Mouse (Mus musculus) erythroblast, embryonic 14.5 days (primary cell): ENCODE measurements around the gene Zfp536. TPM values are rescaled to one million over a fixed set of nuclear protein-coding genes. Genes with fewer than 3 reads are reported as not detected.
"Not testable (repeated sequence)": the region's sequence is repeated elsewhere in the genome, so short reads cannot be mapped to it uniquely, and the experiment has no call there.

ENCODE experiments used
- H3K27me3 ChIP-seq: 2 replicates; pipeline ENCODE4 v1.6.1; 2012; ENCODE audit warnings: inconsistent platforms; ENCODE audit not compliant: control insufficient read depth
- H3K36me3 ChIP-seq: 2 replicates; pipeline ENCODE4 v1.6.1; 2012; ENCODE audit warnings: mild to moderate bottlenecking, inconsistent platforms; ENCODE audit not compliant: control insufficient read depth
- H3K4me1 ChIP-seq: 2 replicates; pipeline ENCODE4 v1.6.1; 2012; ENCODE audit warnings: inconsistent platforms; ENCODE audit not compliant: control insufficient read depth
- H3K4me3 ChIP-seq: replicated peaks from 2 replicates; pipeline ENCODE3; 2012; ENCODE audit warnings: moderate library complexity, mild to moderate bottlenecking, inconsistent platforms
- H3K9me3 ChIP-seq: 2 replicates; pipeline ENCODE4 v1.6.1; 2012; ENCODE audit warnings: low read length, inconsistent platforms, mixed read lengths; ENCODE audit not compliant: control insufficient read depth
- GATA1 ChIP-seq: IDR thresholded peaks from 2 replicates; pipeline ENCODE4 v1.6.1; 2012; ENCODE audit warnings: low read length, inconsistent platforms, mixed read lengths
- TAL1 ChIP-seq: IDR thresholded peaks from 3 replicates; pipeline ENCODE4 v1.6.1; 2012; ENCODE audit warnings: low read length, inconsistent platforms, mixed read lengths
- polyA plus RNA-seq: library from polyadenylated mRNA; stranded (reverse); fragments of >175 nt; gene quantifications from 2 replicates; pipeline ENCODE4 v1.2.3, GENCODE M21; 2012

Gene Zfp536
- polyA plus RNA-seq, 1 experiment, result not detected

GRCm38 (mm10) chr7:37624759-37625340 is 148.6 kb downstream of the Zfp536 start:
- Histone ChIP-seq H3K4me3 (no peak overlapping the region), H3K36me3 (no peaks in the 10 kb centered on the region), H3K27me3 (peaks cover 19% of the 10 kb centered on the region), H3K4me1 (no peaks in the 10 kb centered on the region), H3K9me3 (no peaks in the 10 kb centered on the region)
- TF ChIP-seq TAL1, result no peak
- no peak for TF ChIP-seq GATA1

DNA sequence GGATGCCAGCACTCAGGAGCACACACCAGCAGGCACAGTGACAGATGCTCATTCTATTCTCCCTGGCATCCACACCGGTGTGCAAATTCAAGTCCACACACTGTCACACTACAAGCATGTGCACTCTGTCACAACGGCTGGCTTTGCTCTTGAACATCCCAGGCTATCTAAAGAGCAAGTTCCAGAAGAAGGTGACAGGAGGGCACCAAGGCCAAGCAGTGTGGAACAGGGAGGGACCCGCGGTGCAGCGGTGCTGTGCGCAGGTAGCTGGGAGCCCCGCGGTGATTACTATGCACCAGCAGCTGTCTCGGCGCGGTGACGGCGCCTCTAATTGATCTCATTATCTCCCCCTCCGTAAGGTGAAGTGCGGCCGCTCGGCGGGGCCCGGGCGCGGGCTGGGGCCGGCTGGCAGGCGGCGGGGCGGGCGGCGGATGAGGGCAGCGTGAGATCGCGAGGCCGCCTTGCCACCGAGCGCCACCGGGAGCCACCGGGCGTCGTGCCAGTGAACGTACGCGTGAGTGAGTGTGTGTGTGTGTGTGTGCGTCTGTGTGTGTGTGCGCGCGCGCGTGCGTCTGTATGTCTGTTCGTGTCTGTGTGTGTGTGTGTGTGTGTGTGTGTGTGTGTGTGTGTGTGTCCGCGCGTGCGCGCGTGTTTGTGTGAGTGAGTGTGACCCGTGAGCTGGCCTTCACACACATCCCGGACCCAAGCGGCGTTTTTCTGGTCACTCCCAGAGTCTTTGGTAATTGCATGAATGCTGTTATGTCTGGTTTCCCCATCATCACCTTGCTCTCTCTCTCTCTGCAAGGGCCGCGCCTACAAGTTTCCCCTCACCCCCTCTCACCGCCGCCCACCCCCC is 149.3 kb downstream of the Zfp536 start:
- Histone ChIP-seq H3K4me3 (no peak overlapping the region), H3K4me1 (no peaks in the 10 kb centered on the region), H3K9me3 (no peaks in the 10 kb centered on the region), H3K27me3 (peaks cover 19% of the 10 kb centered on the region), H3K36me3 (no peaks in the 10 kb centered on the region)
- TF ChIP-seq TAL1, result no peak
- TF ChIP-seq GATA1, result no peak

GRCm38 (mm10) chr7:37619254-37619653 is 154.2 kb downstream of the Zfp536 start:
- H3K4me3 ChIP-seq, result no peak overlapping the region
- H3K4me1 ChIP-seq, result no peaks in the 10 kb centered on the region
- TF ChIP-seq GATA1, result no peak
- TF ChIP-seq TAL1, result no peak
- H3K27me3 ChIP-seq, result peaks cover 9% of the 10 kb centered on the region
- no peaks in the 10 kb centered on the region for H3K36me3 ChIP-seq
- no peaks in the 10 kb centered on the region; the same call in 1 of the 2 replicates for H3K9me3 ChIP-seq

GRCm38 (mm10) chr7:37617880-37618279 is 155.6 kb downstream of the Zfp536 start:
- no peaks in the 10 kb centered on the region for H3K27me3 ChIP-seq
- no peaks in the 10 kb centered on the region; the same call in 1 of the 2 replicates for H3K9me3 ChIP-seq
- H3K36me3 ChIP-seq, result no peaks in the 10 kb centered on the region
- H3K4me1 ChIP-seq, result no peaks in the 10 kb centered on the region
- no peak for TF ChIP-seq TAL1
- TF ChIP-seq GATA1, result no peak
- no peak overlapping the region for H3K4me3 ChIP-seq

GRCm38 (mm10) chr7:37615932-37616331 is 157.5 kb downstream of the Zfp536 start:
- Histone ChIP-seq H3K4me1 (no peaks in the 10 kb centered on the region), H3K4me3 (no peak overlapping the region), H3K27me3 (no peaks in the 10 kb centered on the region), H3K9me3 (no peaks in the 10 kb centered on the region; the same call in 1 of the 2 replicates), H3K36me3 (no peaks in the 10 kb centered on the region)
- TF ChIP-seq TAL1, result no peak
- no peak for TF ChIP-seq GATA1

- TF ChIP-seq TAL1, result no peak
- Histone ChIP-seq H3K4me1 (no peaks in the 10 kb centered on the region), H3K9me3 (no peaks in the 10 kb centered on the region; the same call in 1 of the 2 replicates), H3K36me3 (no peaks in the 10 kb centered on the region), H3K27me3 (no peaks in the 10 kb centered on the region), H3K4me3 (no peak overlapping the region)
Measured at GRCm38 (mm10) chr7:37614381-37614780, 159.1 kb downstream of the Zfp536 start.

GRCm38 (mm10) chr7:37608556-37608955 is 164.9 kb downstream of the Zfp536 start:
- Histone ChIP-seq H3K27me3 (no peaks in the 10 kb centered on the region), H3K4me1 (no peaks in the 10 kb centered on the region), H3K9me3 (peaks cover 3% of the 10 kb centered on the region; the same call in 1 of the 2 replicates), H3K4me3 (no peak overlapping the region), H3K36me3 (no peaks in the 10 kb centered on the region)
- TF ChIP-seq TAL1, result no peak
- no peak for TF ChIP-seq GATA1

- H3K9me3 ChIP-seq, result peaks cover 3% of the 10 kb centered on the region; the same call in 1 of the 2 replicates
- TF ChIP-seq TAL1 (no peak), GATA1 (no peak)
- H3K4me1 ChIP-seq, result no peaks in the 10 kb centered on the region
- H3K27me3 ChIP-seq, result no peaks in the 10 kb centered on the region
- no peaks in the 10 kb centered on the region for H3K36me3 ChIP-seq
- no peak overlapping the region for H3K4me3 ChIP-seq
Measured at GRCm38 (mm10) chr7:37607906-37608305, 165.5 kb downstream of the Zfp536 start.

DNA sequence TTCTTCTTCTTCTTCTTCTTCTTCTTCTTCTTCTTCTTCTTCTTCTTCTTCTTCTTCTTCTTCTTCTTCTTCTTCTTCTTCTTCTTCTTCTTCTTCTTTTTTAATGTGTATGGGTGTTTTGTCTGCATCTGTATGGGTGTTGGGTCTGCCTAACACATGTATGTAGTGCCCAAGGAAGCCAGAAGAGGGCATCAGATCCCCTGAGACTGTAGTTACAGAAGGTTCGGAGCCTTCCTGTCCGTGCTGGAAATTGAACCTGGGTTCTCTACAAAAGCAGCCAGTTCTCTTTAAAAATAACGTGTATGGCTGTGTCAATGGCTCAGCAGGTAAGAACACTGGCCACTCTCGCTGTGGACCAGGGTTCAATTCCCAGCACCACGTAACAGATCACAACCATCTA is 167.0 kb downstream of the Zfp536 start:
- Histone ChIP-seq H3K36me3 (no peaks in the 10 kb centered on the region), H3K4me1 (no peaks in the 10 kb centered on the region), H3K27me3 (no peaks in the 10 kb centered on the region), H3K4me3 (no peak overlapping the region), H3K9me3 (peaks cover 3% of the 10 kb centered on the region; the same call in 1 of the 2 replicates)
- no peak for TF ChIP-seq GATA1
- no peak for TF ChIP-seq TAL1

DNA sequence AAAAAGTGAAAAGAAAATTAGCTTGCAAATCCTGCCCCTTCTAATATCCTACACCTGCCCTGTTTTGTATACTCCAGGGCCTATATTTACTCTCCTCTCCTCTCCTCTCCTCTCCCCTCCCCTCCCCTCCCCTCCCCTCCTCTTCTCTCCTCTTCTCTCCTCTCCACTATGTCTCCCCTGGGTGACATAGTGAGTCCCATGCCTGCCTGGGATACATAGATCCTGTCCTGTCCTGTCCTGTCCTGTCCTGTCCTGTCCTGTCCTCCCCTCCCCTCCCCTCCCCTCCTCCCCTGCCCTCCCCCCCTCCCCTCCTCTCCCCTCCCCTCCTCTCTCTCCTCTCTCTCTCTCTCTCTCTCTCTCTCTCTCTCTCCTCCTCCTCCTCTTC is 169.9 kb downstream of the Zfp536 start:
- not testable (repeated sequence) for H3K9me3 ChIP-seq, H3K27me3 ChIP-seq, H3K4me1 ChIP-seq, H3K4me3 ChIP-seq, H3K36me3 ChIP-seq
